Mouse (Mus musculus) effector memory CD4-positive, alpha-beta T cell, adult 5 months (primary cell): Measurements from ENCODE around the gene Coa3. TPM values are rescaled to one million over a fixed set of nuclear protein-coding genes. Genes with fewer than 3 reads are reported as not detected.

Source experiments
- polyA plus RNA-seq: library from polyadenylated mRNA; unstranded; fragments of 100-300 nt; shearing (Covaris generic); gene quantifications from one replicate; pipeline ENCODE4 v1.2.1, GENCODE M21; 2017

Coa3 gene
- 41.6 TPM for polyA plus RNA-seq

GRCm38 (mm10) chr11:101278223-101279192, at the start of gene Coa3, which contains the start of gene Cntd1:
Coa3 (minus strand) TSS chr11:101279114.
Cntd1 (plus strand) TSS chr11:101279012.

GRCm38 (mm10) chr11:101324763-101325162, 45.8 kb upstream of the Coa3 start, which contains the start of gene Aoc2:
Aoc2 (plus strand) TSS chr11:101325063.

GRCm38 (mm10) chr11:101315665-101316500, 37.0 kb upstream of the Coa3 start, which contains the start of gene Psme3:
Psme3 (plus strand) TSS chr11:101316213.

GRCm38 (mm10) chr11:101302004-101302798, 23.3 kb upstream of the Coa3 start, which contains the start of gene Becn1:
Becn1 (minus strand) TSS chr11:101302286.

GRCm38 (mm10) chr11:101259948-101260825, 18.7 kb downstream of the Coa3 start, which contains the start of gene Wnk4:
Wnk4 (plus strand) TSS chr11:101260567.

GRCm38 (mm10) chr11:101253613-101254389, 25.1 kb downstream of the Coa3 start, which contains the start of gene Vps25:
Vps25 (plus strand) TSS chr11:101253707.

GRCm38 (mm10) chr11:101245855-101246701, 32.8 kb downstream of the Coa3 start, which contains the start of gene Ramp2:
Ramp2 (plus strand) TSS chr11:101246028.

Other genes starting within 250 kb of the Coa3 start
- 7.1 TPM for gene Naglu, start 209.1 kb downstream of the Coa3 start, polyA plus RNA-seq
- not detected for gene Hsd17b1, start 200.7 kb downstream of the Coa3 start, polyA plus RNA-seq
- 7.8 TPM for gene Coasy, start 196.5 kb downstream of the Coa3 start, polyA plus RNA-seq
- 56.1 TPM for gene Mlx, start 191.8 kb downstream of the Coa3 start, polyA plus RNA-seq
- gene Psmc3ip, start 183.7 kb downstream of the Coa3 start, polyA plus RNA-seq: 4.1 TPM
- 58.4 TPM for gene Retreg3, start 159.2 kb downstream of the Coa3 start, polyA plus RNA-seq
- gene Tubg1, start 159.2 kb downstream of the Coa3 start, polyA plus RNA-seq: 12.5 TPM
- 1.1 TPM for gene Tubg2, start 123.2 kb downstream of the Coa3 start, polyA plus RNA-seq
- gene Cntnap1, start 108.6 kb downstream of the Coa3 start, polyA plus RNA-seq: 0.21 TPM
- 0.15 TPM for gene Plekhh3, start 107.8 kb downstream of the Coa3 start, polyA plus RNA-seq
- 0.94 TPM for gene Ccr10, start 103.7 kb downstream of the Coa3 start, polyA plus RNA-seq
- 82.5 TPM for gene Ezh1, start 52.7 kb downstream of the Coa3 start, polyA plus RNA-seq
- not detected for gene Ramp2, start 33.1 kb downstream of the Coa3 start, polyA plus RNA-seq
- gene Vps25, start 25.4 kb downstream of the Coa3 start, polyA plus RNA-seq: 78.1 TPM
- gene Wnk4, start 18.5 kb downstream of the Coa3 start, polyA plus RNA-seq: 0.62 TPM
- gene Cntd1, start 102 bp downstream of the Coa3 start, polyA plus RNA-seq: not detected
- 194 TPM for gene Becn1, start 23.2 kb upstream of the Coa3 start, polyA plus RNA-seq
- 157 TPM for gene Psme3, start 37.1 kb upstream of the Coa3 start, polyA plus RNA-seq
- gene Aoc2, start 45.9 kb upstream of the Coa3 start, polyA plus RNA-seq: 3.6 TPM
- gene Aoc3, start 51.5 kb upstream of the Coa3 start, polyA plus RNA-seq: not detected
- gene G6pc, start 88.4 kb upstream of the Coa3 start, polyA plus RNA-seq: not detected
- gene Aarsd1, start 138.5 kb upstream of the Coa3 start, polyA plus RNA-seq: 28.2 TPM
- gene Gm27029, start 145.7 kb upstream of the Coa3 start, polyA plus RNA-seq: 1.2 TPM
- 29.7 TPM for gene Rundc1, start 146.0 kb upstream of the Coa3 start, polyA plus RNA-seq
- 4.1 TPM for gene Ptges3l, start 146.2 kb upstream of the Coa3 start, polyA plus RNA-seq
- 282 TPM for gene Rpl27, start 163.2 kb upstream of the Coa3 start, polyA plus RNA-seq
- 106 TPM for gene Ifi35, start 169.3 kb upstream of the Coa3 start, polyA plus RNA-seq
- gene Rnd2, start 185.9 kb upstream of the Coa3 start, polyA plus RNA-seq: 0.36 TPM
- 0.80 TPM for gene Vat1, start 187.1 kb upstream of the Coa3 start, polyA plus RNA-seq